Mouse (Mus musculus) thymus, postnatal 4 days (tissue): ENCODE data around the gene Fcgrt.

Experiments used
- DNase-seq: peaks from one replicate; pipeline ENCODE4 v3.0.0; 2021

Fcgrt gene

GRCm38 (mm10) chr7:45052181-45052861 is 51.3 kb downstream of the Fcgrt start:
- DNase-seq, result no peak

GRCm38 (mm10) chr7:45051601-45051974 is 52.1 kb downstream of the Fcgrt start:
- DNase-seq, result no peak

- peak; percentile 72 for DNase-seq
Observed at GRCm38 (mm10) chr7:45050945-45051600, 52.6 kb downstream of the Fcgrt start.

- DNase-seq, result no peak
Observed at GRCm38 (mm10) chr7:45048923-45049657, 54.6 kb downstream of the Fcgrt start.

GRCm38 (mm10) chr7:45048001-45048890 is 55.4 kb downstream of the Fcgrt start:
- no peak for DNase-seq

- no peak for DNase-seq
Observed at GRCm38 (mm10) chr7:45047491-45047890, 56.2 kb downstream of the Fcgrt start.

- no peak for DNase-seq
Observed at GRCm38 (mm10) chr7:45046853-45047350, 56.7 kb downstream of the Fcgrt start.

GRCm38 (mm10) chr7:45045741-45046140 is 57.9 kb downstream of the Fcgrt start:
- no peak for DNase-seq

- DNase-seq, result no peak
Observed at GRCm38 (mm10) chr7:45043307-45043706, 60.3 kb downstream of the Fcgrt start.
